Mouse (Mus musculus) cerebellum, adult 8-10 months (tissue): ENCODE measurements around the gene Mettl8.

ENCODE experiments used
- DNase-seq: peaks from one replicate; pipeline ENCODE4 v3.0.0; 2022

The Mettl8 gene

GRCm38 (mm10) chr2:71033014-71033413 lies 22.4 kb downstream of the Mettl8 start:
- no peak for DNase-seq

DNA sequence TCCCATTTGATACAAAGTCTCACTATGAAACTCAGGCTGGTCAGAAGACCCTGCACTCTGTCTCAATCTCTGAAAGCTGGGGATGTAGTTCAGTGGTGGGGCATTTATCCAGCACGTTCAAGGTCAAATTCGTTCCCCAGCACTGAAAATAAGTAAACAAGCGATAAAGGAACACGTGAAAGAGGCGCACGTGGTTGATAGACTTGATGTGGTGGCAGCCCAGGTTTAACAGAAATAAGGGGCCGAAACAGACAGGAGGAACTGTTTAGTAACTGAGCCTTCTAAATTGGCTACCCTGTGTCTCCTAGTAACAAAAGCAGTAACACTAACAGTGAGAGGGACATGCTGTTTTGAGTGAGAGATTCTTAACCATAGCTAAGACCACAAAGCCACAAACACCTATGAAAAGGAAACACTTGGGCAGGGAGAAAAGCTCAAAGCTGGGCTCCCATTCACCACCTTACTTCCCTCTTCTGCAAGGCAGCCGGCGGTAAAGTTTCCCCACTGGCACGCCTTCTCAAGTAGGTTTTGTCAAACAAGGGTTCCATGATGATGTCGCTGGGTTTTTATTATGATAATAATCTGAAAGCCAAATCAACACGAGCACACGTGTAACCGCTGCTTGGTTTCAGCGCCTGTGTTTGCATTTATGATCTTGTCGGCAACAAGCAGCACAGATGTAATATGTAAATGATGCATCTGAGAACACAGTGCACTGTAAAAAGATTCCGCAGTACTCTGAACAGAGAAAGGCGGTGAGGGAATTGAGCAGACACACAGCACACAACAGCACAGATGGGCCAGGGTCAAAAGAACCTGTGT lies 23.2 kb downstream of the Mettl8 start:
- no peak for DNase-seq

- DNase-seq, result no peak
Observed at GRCm38 (mm10) chr2:71030663-71031062, 24.7 kb downstream of the Mettl8 start.

GRCm38 (mm10) chr2:71027631-71028030 lies 27.8 kb downstream of the Mettl8 start:
- no peak for DNase-seq

DNA sequence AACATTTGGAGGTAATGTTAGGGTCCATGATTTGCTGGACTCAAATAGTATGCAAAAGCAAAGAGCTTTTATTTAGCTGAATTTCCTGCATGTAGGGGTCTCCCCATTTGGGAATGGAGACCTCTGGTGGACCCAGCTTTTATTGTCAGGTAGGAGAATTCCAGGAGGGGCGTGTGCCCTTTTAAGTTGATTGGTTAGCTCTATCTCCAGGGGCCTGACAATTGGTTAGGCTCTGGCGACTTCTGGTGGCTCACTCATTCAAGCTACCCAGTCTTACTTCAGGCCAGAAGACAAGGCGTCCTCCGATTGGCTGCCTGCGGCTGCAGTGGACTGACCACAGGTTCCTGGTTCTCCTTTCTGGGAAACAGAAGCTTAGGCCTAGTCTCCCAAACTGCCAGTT lies 28.6 kb downstream of the Mettl8 start:
- no peak for DNase-seq

DNA sequence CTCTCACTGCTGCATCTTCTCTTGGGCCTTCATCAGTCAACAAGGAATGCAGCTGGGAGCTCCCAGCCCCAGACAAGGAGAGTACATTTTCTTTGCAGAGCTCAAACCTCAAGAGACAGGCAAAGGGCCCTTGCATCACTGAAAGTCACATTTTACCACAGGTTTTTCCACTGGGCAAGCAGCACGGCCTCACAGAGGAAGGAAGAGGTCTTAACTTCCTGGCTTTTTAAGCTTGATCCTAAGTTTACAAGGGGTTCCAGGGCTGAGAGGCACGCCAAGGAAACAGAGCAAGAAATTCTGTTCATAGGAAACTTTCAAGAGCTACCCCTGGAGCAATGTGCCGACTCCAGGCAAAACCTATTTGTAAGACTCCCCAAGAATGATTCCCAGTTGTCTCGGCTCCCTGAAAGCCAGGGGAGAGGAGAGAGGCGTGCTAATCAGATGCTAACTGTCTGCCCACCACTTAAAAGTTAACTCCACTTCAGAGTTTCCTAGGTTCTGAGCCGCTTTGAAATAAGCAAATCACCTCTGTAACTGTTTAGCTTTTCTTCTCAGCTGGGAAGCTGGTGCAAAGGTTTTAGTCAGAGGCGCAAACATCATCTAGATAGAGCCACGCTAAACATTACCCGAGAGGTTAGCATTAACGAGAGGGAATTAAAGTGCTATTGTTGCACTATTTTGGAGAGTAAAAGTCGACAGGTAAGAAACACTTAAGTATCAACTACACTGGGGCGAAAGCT lies 29.6 kb downstream of the Mettl8 start:
- DNase-seq, result no peak

GRCm38 (mm10) chr2:71023986-71024385 lies 31.4 kb downstream of the Mettl8 start:
- DNase-seq, result no peak

- no peak for DNase-seq
Observed at GRCm38 (mm10) chr2:71022991-71023390, 32.4 kb downstream of the Mettl8 start.

DNA sequence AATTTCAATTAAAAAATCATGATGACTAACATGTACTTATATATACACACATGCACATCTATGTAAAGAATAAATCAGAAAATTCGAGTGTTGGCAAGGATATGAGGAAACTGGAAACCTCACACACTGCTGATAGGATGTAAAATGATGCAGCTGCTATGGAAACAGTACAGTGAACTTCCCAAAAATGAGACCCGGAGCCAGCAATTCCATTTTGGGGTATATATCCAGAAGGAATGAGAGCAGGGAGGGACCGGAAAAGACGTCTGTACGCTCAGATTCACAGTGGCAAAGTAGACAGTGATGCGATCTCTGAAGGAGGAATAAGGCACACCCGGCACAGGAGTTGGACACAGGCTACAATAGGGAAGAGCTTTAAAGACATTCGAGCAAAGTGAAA lies 34.7 kb downstream of the Mettl8 start:
- DNase-seq, result no peak

DNA sequence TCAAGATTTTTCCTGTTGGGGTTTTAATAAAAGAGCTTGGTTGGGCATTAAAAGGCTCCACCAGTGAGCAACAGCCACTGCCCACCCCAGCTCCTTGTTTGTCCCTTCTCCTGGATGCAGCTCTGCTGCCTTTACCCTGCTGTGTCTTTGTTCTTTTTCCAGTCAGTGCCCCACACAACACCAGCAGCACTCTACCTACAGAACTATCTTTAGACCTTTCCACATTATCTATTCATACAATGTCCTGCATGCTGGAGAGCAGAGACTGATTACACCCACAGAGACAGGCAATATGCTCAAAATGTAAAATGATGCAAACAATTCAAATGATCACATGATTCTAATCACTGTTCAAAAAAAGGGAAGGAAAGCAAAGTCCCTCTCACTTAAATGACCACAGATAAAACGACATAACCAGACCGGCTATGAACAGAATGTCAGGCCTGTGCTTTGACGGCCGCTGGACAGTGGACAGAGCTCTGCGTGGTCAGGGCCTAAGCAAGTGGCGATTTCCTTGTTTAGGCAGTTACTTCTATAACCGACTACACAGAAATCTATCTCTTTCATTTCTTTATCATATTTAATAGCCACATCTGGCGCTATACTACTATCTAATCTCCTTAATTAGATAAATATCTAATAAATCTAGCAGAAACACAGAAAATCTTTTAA lies 35.5 kb downstream of the Mettl8 start:
- no peak for DNase-seq

GRCm38 (mm10) chr2:71019277-71019676 lies 36.1 kb downstream of the Mettl8 start:
- no peak for DNase-seq

- DNase-seq, result no peak
Observed at GRCm38 (mm10) chr2:71013521-71013920, 41.9 kb downstream of the Mettl8 start.

- DNase-seq, result no peak
Observed at GRCm38 (mm10) chr2:71011816-71012215, 43.6 kb downstream of the Mettl8 start.

GRCm38 (mm10) chr2:71004354-71004753 lies 51.0 kb downstream of the Mettl8 start:
- no peak for DNase-seq

GRCm38 (mm10) chr2:71002509-71002908 lies 52.9 kb downstream of the Mettl8 start:
- no peak for DNase-seq

- DNase-seq, result no peak
Observed at GRCm38 (mm10) chr2:70998771-70999170, 56.6 kb downstream of the Mettl8 start.

DNA sequence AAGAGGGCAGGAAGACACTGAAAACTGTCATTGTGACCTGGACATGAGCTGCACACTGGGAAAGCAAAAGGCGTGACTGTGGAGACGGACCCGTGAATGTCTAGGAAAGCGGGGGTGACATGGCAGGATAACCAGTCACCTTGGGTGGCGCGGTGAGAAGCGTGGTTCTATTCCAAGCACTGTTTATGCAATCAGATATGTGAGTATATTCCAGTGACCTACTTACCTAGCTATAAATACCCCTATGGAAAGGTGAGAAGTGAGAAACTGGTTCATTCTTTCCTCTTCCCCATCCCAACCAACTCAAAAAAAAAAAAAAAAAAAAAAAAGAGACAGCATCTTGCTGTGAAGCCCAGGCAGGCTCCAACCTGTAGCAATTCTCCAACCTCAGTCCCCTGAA lies 58.9 kb downstream of the Mettl8 start:
- DNase-seq, result no peak

- DNase-seq, result no peak
Observed at GRCm38 (mm10) chr2:70995900-70996299, 59.5 kb downstream of the Mettl8 start.

DNA sequence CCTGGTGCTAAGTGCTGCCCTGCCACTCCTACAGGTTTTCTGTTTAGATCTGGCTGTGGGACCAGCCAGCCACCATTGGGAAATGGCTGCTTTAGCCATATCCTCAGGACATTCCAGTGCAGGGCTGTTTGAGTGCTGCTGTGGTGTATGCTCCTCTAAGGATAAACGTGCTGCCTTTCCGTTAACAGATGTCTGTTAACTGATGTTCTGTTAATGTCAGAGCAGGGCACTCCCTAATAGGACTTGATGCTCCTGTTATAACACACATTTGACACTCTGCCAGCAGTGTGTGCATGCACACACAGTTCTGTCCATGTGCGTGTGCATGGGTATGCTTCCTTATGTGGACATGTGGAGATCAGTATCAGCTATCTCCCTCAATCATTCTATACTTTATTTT lies 61.6 kb downstream of the Mettl8 start:
- no peak for DNase-seq

- no peak for DNase-seq
Observed at GRCm38 (mm10) chr2:70992715-70993114, 62.7 kb downstream of the Mettl8 start.

DNA sequence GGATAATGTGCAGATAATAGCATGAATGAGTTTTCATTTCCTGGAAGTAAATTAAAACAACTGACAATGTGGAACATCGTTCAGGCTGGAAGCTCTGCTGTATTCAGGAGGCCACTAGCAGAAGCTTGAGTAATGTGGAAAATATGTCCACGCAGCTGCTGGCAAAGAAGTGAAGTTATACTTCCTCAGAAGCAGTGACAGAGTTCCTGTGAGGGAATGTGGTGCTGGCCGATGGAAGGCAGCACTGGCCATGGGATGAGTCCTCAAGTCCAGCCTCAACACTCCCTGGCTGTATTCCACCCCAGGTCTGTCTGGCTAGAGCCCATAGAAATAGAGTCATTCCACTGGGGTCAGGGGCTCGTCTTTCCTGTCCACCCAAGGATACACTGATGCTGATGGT lies 65.2 kb downstream of the Mettl8 start:
- DNase-seq, result no peak

DNA sequence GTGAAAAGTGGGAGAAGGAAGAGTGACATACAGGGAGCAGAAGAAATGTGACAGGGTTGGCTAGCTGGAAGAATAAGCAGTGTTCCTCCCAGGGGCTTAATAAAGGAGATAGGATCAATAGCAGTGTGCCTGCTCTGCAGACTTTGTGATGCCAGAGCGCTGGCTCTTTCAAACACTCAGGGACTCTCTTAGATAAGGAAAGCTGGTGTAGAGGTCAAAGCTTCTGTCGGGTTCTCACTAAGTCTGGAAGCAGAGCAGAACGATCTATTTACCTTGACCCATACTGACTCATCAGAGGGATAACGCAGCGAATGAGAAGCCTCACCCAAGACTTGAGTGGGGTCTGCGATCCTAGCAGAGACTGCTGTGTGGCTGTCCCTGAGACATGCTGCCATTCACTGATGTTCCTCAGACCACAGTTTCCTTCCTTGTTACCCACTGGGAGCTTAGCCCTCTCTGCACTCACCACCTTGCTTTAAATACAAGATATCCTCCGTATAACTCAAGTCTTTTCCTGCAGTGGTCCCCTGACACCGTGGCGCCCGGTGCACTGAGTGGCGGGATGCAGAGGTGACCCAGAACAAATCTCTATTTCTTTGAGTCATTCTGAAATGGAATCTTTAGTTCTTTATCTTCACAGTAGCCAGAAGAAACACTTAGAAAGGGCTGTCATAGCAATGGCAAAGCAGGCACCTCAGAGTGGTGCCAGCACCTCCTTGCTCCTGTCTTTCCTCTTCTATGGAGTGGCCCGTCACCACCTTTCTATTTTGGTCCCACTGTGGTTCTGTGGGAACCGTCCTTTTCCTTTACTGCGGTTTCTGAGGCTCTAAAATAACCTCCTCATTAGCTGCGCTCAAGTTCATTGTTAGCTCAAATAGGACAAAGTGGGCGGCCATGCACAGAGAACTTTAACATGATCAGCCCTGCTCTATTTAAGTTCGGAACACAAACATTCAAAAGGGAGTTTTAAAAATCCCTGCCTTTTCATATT lies 65.9 kb downstream of the Mettl8 start:
- DNase-seq, result no peak

DNA sequence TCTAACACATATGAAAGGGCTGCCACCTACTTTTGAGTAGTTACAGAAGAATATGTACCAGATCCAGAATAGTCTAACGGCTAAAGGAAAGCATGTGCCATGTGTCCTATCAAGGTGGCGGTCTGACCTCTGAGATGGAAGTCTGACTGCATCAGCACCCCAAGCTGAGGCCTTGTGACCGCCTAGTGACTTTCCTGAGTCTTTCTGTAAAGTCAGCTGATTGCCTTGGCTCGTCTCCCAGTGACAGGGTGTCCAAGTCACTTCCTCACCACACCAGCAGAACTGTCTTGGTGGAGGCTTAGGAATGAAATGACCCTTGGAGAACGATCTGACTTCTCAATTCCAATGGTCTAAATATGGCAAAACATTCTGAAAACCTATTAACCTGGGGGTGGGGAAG lies 77.1 kb downstream of the Mettl8 start:
- DNase-seq, result no peak
